Mouse (Mus musculus) lung, embryonic 14.5 days (tissue): ENCODE measurements around the gene Iqcd. TPM values are rescaled to one million over a fixed set of nuclear protein-coding genes. Genes with fewer than 3 reads are reported as not detected.

Experiments
- ATAC-seq: fragments of 200-750 bp; cut with Nextera tagmentation; 2 replicates; pipeline ENCODE4 v1.8.0; 2017; ENCODE audit warnings: mild to moderate bottlenecking, moderate TSS enrichment, moderate library complexity; ENCODE audit not compliant: insufficient read depth
- DNase-seq: peaks from one replicate; pipeline ENCODE4 v3.0.0-alpha.2; 2015
- H3K27ac ChIP-seq: fragments of 300-500 bp; sonication (generic); 2 replicates; pipeline ENCODE4 v1.5.1; 2014; ENCODE audit warnings: low read depth, mild to moderate bottlenecking, moderate library complexity
- H3K27me3 ChIP-seq: fragments of 300-500 bp; sonication (generic); 2 replicates; pipeline ENCODE4 v1.6.1; 2014; ENCODE audit warnings: low read length, control low read depth; ENCODE audit not compliant: insufficient read depth
- H3K36me3 ChIP-seq: fragments of 300-500 bp; sonication (generic); 2 replicates; pipeline ENCODE4 v1.6.1; 2014; ENCODE audit warnings: control low read depth; ENCODE audit not compliant: insufficient read depth
- H3K4me1 ChIP-seq: fragments of 300-500 bp; sonication (generic); 2 replicates; pipeline ENCODE4 v1.6.1; 2014; ENCODE audit warnings: antibody characterized with exemption, control low read depth; ENCODE audit not compliant: insufficient read depth
- H3K4me2 ChIP-seq: fragments of 300-500 bp; sonication (generic); 2 replicates; pipeline ENCODE4 v1.6.1; 2014; ENCODE audit warnings: mild to moderate bottlenecking
- H3K4me3 ChIP-seq: fragments of 300-500 bp; sonication (generic); 2 replicates; pipeline ENCODE4 v1.5.1; 2014; ENCODE audit warnings: low read depth, low read length
- H3K9ac ChIP-seq: fragments of 300-500 bp; sonication (generic); 2 replicates; pipeline ENCODE4 v1.6.1; 2014
- H3K9me3 ChIP-seq: fragments of 300-500 bp; sonication (generic); 2 replicates; pipeline ENCODE4 v1.6.1; 2016; ENCODE audit warnings: low read depth, low read length, control low read depth
- CTCF ChIP-seq: IDR thresholded peaks from 2 replicates; pipeline ENCODE4 v1.5.1; 2016; ENCODE audit warnings: antibody characterized with exemption, low read depth
- WGBS: fragments of 180-500 bp; shearing (Covaris S2); extraction: QIAGEN DNeasy Blood & Tissue Kit; methylation state at CpG from one replicate; pipeline ENCODE4 v1.1.7; 2014; 5-methylcytosine and 5-hydroxymethylcytosine counted together
- polyA plus RNA-seq: library from polyadenylated mRNA; unstranded; fragments of >200 nt; fragmentation: Nextera tagmentation; extraction: Ambion mirVana; gene quantifications from 2 replicates; pipeline ENCODE4 v1.2.1, GENCODE M21; 2014

Gene Iqcd
- polyA plus RNA-seq, 1 experiment from 2014 or later = 0.37 TPM

DNA sequence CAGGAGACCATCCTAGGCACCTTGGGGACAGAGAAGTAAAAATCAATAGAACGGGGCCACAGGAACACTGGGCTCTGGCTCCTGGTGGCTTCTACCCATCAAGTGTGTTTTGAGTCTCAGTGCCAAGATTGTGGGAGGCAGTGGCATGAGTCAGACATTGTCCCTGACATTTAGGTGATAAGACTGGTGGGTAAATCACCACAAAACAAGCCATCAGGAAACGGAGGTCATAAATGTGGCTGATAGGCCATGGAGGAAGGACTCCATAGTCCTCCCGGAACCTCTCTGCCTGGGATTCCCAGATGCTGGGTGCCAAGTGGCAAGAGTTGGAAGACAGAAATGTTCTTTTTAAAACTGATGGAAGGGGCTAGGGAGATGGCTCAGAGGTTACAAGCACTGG is 55.4 kb downstream of the Iqcd start:
- no peaks in the 10 kb centered on the region for H3K9me3 ChIP-seq
- ATAC-seq (no peak), DNase-seq (no peak)
- H3K4me3 ChIP-seq = no peak overlapping the region
- 82% methylated on average over 3 of the region's 3 CpGs for WGBS
- H3K4me2 ChIP-seq = no peak overlapping the region
- H3K27ac ChIP-seq = no peak overlapping the region
- H3K4me1 ChIP-seq = peaks cover 3% of the 10 kb centered on the region; the same call in 1 of the 2 replicates
- H3K36me3 ChIP-seq = no peaks in the 10 kb centered on the region
- H3K9ac ChIP-seq = no peak overlapping the region
- no peak for TF ChIP-seq CTCF
- H3K27me3 ChIP-seq = peaks cover 17% of the 10 kb centered on the region

DNA sequence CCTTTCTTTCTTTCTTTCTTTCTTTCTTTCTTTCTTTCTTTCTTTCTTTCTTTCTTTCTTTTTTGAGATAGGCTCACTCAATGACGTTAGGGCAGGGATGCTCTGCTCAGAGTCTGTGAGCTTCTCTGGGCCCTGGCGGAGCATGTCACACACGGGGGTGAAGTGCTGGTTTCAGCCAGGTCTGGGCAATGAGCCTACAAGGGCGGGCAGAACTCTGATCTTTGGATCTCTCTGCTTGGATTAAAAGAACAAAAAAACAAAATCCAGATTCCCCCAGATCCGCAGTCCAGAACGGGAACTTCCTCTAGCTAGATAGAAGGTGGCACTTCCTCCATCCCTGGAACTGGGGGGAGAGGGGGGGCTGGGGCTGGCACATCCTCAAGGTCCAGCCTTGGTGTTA is 57.0 kb downstream of the Iqcd start:
- Histone ChIP-seq H3K27me3 (peaks cover 30% of the 10 kb centered on the region), H3K4me2 (no peak overlapping the region), H3K27ac (no peak overlapping the region), H3K4me1 (peaks cover 3% of the 10 kb centered on the region; the same call in 1 of the 2 replicates), H3K36me3 (no peaks in the 10 kb centered on the region), H3K4me3 (no peak overlapping the region), H3K9ac (no peak overlapping the region), H3K9me3 (no peaks in the 10 kb centered on the region)
- ATAC-seq = no peak
- DNase-seq = no peak
- WGBS = 49% methylated on average over 6 of the region's 6 CpGs
- no peak for TF ChIP-seq CTCF

DNA sequence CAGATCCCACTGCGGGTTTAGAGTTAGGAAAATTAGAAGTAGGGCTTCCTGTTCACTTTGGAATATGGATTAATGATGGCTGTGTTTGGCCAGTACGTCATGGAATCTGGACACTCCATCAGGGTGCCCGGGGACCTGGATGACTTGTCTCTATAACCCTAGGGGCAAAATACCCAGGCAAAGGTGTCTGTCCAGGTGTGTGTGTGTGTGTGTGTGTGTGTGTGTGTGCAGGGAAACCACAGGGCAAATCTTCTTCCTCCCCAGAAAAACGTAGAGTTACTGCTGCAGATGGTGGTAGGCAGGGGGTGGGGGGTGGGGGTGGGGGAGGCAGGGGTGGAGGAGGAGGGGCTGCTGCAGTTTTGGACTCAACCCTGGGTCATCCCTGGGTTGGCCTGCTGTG is 58.5 kb downstream of the Iqcd start:
- TF ChIP-seq CTCF = no peak
- H3K27me3 ChIP-seq = peaks cover 30% of the 10 kb centered on the region
- 55% methylated on average over 4 of the region's 4 CpGs for WGBS
- H3K9me3 ChIP-seq = no peaks in the 10 kb centered on the region
- no peak for ATAC-seq
- H3K27ac ChIP-seq = no peak overlapping the region
- no peak for DNase-seq
- H3K4me1 ChIP-seq = peaks cover 3% of the 10 kb centered on the region; the same call in 1 of the 2 replicates
- H3K36me3 ChIP-seq = no peaks in the 10 kb centered on the region
- H3K4me2 ChIP-seq = no peak overlapping the region
- no peak overlapping the region for H3K4me3 ChIP-seq
- no peak overlapping the region for H3K9ac ChIP-seq

DNA sequence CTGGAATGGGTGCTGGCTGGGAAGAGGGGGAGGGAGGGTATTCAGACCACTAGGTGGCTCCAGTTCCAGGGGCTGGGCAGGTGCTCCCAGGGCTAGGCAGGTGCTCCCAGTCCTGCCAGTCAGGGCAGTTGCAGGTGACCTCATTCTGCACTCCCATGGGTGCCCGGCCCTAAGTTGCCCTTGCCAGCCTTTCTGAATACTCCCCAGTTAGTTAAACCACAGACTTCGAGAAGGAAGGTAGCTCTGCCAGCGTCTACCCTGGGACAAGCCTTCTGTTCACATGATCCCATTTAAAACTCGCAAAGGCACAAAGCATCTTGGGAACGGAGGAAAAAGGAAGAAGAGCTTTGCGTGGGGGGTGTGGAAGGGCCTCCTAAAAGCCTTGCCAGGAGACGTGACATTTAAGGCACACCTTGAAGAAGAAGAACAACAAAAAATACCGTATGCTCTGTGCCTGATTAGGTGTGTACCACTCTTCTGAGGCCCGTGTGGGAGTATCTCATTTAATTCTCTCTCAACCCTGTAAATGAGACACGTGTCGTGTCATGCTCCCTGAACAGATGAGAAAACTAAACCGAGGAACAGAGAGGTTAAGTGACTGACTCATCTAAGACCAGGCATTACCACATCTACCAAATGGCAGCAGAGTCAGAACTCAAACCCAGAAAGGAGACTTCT is 59.1 kb downstream of the Iqcd start:
- Histone ChIP-seq H3K4me1 (peaks cover 3% of the 10 kb centered on the region; the same call in 1 of the 2 replicates), H3K9ac (no peak overlapping the region), H3K9me3 (no peaks in the 10 kb centered on the region), H3K36me3 (no peaks in the 10 kb centered on the region), H3K4me3 (peak overlapping the region; percentile 28; the same call in 1 of the 2 replicates), H3K27ac (no peak overlapping the region), H3K4me2 (peak overlapping the region; percentile 57), H3K27me3 (peaks cover 30% of the 10 kb centered on the region)
- ATAC-seq (no peak), DNase-seq (no peak)
- TF ChIP-seq CTCF = 0 out of 2 replicates have a peak, but pooled peaks have one; percentile 4
- WGBS = 30% methylated on average over 12 of the region's 12 CpGs

DNA sequence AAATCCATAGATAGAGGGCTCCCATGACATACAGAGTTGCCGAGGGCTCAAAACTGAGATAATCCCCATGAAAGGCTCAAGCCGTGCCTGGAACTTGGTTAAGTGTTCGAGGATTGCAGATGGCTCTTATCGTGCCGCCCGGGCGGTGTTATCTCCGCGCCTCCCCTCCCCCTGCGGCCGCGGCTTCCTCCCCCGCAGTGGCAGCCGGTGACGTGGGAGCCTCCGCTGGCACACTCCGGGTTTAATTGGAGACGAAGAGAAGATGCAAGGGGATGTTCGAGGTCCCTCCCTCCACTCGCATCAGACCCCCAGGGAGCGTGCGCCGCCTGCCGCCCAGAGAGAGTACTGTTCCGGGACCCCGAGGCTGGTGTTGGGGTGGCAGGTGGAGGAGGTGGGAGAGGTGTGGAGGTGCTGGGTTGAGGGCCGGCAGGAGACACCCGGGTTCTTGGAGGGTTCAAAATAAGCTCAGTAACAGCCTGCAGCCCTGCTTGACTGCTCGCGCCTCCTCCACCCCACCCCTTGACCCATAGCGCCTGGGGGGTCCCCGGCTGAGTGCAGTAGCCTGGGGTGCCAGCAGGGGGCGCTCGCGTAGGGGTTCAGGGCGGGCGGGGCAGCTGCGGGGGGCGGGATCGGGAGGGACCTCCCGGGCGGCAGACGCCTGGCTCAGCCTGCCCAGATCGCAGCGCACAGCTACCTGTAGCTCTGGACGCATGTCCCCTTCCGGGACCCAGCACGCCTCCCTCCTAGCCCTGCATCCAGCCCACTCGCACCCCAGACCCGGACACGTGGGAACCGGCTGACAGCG is 60.0 kb downstream of the Iqcd start, which contains the start of gene Rasal1:
Rasal1 (plus strand) TSS at position 244 of the 805 bp plus-strand sequence.
- Histone ChIP-seq H3K4me1 (peaks cover 3% of the 10 kb centered on the region; the same call in 1 of the 2 replicates), H3K4me3 (peak within 1 kb of the TSS; percentile 28), H3K27ac (no peak within 1 kb of the TSS), H3K36me3 (no peaks in the 10 kb centered on the region), H3K27me3 (peaks cover 30% of the 10 kb centered on the region), H3K9me3 (no peaks in the 10 kb centered on the region), H3K9ac (peak within 1 kb of the TSS; percentile 20; the same call in 1 of the 2 replicates), H3K4me2 (peak within 1 kb of the TSS; percentile 57)
- peak; percentile 57 for TF ChIP-seq CTCF
- WGBS = under 1% methylated on average over 46 of the region's 53 CpGs
- ATAC-seq = peak; percentile 72; the same call in 1 of the 2 replicates
- peak; percentile 44 for DNase-seq

DNA sequence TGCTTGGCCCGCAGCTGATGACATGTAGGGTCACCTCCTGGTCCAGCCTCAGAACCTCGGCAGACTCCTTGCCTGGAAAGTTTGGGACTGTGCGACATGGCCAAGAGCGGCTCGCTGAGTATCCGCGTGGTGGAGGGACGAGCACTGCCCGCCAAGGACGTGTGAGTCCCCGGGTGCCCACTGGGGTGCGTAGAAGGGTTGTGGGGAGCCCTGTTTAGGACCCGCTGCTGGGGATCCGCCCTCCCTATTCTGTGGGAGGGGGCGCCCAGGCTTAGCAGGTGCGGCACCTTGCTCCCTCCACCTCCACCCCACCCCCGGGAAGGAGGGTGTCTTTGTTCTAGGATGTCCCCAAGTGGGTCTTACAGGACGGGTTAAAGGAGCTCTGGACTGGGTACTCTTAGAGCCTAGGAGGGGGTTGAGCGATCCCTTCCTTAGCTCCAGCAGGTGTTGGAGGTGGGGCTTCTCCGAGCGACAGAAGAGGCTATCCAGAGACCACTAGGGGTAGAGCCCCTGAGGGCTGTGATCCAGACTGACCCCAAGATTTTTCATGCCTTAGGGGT is 60.6 kb downstream of the Iqcd start:
- H3K9me3 ChIP-seq = no peaks in the 10 kb centered on the region
- peak overlapping the region; percentile 20; the same call in 1 of the 2 replicates for H3K9ac ChIP-seq
- H3K27me3 ChIP-seq = peaks cover 30% of the 10 kb centered on the region
- peak; percentile 27 for TF ChIP-seq CTCF
- DNase-seq (peak; percentile 13), ATAC-seq (peak; percentile 75)
- no peaks in the 10 kb centered on the region for H3K36me3 ChIP-seq
- H3K4me1 ChIP-seq = peaks cover 3% of the 10 kb centered on the region; the same call in 1 of the 2 replicates
- 4% methylated on average over 21 of the region's 21 CpGs for WGBS
- peak overlapping the region; percentile 28 for H3K4me3 ChIP-seq
- H3K4me2 ChIP-seq = peak overlapping the region; percentile 57
- H3K27ac ChIP-seq = no peak overlapping the region

DNA sequence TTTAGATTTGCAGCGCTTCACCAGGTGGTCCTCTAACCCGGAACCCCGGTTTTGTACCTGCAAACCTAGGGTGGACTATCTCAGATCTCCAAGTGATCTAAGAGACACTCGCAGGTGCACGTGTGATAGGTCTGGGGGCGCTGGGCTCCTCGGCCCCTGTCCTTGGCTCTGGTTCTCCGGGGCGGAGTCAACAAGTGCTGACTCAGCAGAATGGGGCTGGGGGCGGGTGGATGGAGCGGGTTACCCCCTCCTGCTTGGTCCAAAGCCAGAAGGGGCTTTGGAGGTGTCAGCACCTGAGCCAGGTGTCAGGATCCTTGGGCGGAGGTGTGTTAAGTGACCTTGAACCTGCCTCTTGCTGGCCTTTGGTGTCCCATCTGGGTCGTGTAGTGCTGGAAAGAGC is 61.1 kb downstream of the Iqcd start:
- peaks cover 3% of the 10 kb centered on the region; the same call in 1 of the 2 replicates for H3K4me1 ChIP-seq
- ATAC-seq (no peak), DNase-seq (no peak)
- no peaks in the 10 kb centered on the region for H3K9me3 ChIP-seq
- no peak overlapping the region for H3K27ac ChIP-seq
- 17% methylated on average over 13 of the region's 13 CpGs for WGBS
- H3K4me3 ChIP-seq = no peak overlapping the region
- TF ChIP-seq CTCF = no peak
- H3K36me3 ChIP-seq = no peaks in the 10 kb centered on the region
- H3K9ac ChIP-seq = no peak overlapping the region
- H3K4me2 ChIP-seq = no peak overlapping the region
- peaks cover 30% of the 10 kb centered on the region for H3K27me3 ChIP-seq
